Mouse (Mus musculus) thymus, postnatal 36 days (tissue): ENCODE measurements around the gene Gm17455.
A peak's percentile ranks its signal among the peaks of the same experiment; 100 is the strongest.

Source experiments
- DNase-seq, 2 experiments: peaks; one replicate each; pipeline ENCODE4 v3.0.0; 2022; ENCODE audit warnings: mixed read lengths in 2 of 2

The Gm17455 gene

GRCm38 (mm10) chr10:60399449-60399848 lies at the start of gene Gm17455:
TSS of gene Gm17455 (plus strand) at chr10:60399726.
- no peak for DNase-seq

- no peak for DNase-seq
Observed at GRCm38 (mm10) chr10:60350077-60350804, 49.3 kb upstream of the Gm17455 start.

DNA sequence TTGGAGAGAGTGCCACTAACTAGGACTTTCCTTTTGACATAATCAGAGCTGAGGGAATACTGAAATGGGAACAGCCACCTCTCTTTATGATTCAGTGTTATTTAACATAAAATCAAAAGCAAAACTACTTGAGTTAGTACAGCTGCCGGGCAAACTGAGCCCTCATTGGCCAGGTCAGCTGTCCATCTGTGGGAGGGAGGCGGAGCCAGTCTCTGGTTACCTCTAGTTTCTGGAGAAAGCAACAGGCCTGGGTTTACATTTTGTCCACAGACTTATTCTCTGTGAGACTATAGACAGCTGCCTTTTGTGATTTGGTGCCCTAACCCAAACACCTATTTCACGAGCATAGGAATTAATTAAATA lies 48.7 kb upstream of the Gm17455 start:
- peak; percentile 83 for DNase-seq

DNA sequence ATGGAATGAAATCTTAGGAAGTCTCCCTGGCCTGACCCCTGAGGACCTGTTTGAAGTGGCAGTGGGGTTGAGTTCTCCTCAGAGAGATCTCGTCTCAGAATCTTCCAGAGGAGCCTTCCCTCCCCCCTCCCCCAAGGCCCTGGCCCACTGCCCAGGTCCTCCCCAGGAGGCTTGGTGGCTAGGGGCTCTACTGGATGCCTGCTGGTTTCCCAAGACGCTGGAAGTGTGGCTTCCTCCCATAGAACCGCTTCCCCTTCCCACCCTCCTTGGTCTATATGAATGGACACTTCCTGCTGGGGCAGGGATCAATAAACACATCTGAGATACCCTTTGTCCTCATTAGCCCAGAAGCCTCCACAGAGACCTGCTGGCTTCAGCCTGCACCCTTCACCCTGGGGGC lies 48.3 kb upstream of the Gm17455 start:
- no peak for DNase-seq

GRCm38 (mm10) chr10:60351761-60352455 lies 47.6 kb upstream of the Gm17455 start:
- DNase-seq, result peak; percentile 31 to 50

GRCm38 (mm10) chr10:60353241-60354002 lies 46.1 kb upstream of the Gm17455 start:
- DNase-seq, result no peak

DNA sequence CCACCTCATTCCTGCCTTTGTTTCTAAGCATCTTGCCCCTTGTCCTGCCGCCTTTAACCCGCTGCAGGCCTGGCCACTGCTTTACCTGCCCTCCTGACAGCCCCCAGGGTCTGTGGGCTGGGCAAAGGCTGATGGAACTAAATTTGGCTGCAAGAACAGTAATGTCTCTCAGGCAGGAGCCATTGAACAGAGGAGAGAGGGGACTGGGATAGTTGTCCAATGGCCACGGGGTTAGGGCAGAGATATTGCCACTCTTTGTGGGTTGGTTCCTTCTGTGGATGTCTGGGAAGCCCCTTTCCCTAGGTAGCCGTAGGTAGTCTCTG lies 45.6 kb upstream of the Gm17455 start:
- no peak for DNase-seq

- DNase-seq, result no peak
Observed at GRCm38 (mm10) chr10:60354881-60355677, 44.4 kb upstream of the Gm17455 start.

- no peak for DNase-seq
Observed at GRCm38 (mm10) chr10:60357441-60357840, 42.1 kb upstream of the Gm17455 start.

DNA sequence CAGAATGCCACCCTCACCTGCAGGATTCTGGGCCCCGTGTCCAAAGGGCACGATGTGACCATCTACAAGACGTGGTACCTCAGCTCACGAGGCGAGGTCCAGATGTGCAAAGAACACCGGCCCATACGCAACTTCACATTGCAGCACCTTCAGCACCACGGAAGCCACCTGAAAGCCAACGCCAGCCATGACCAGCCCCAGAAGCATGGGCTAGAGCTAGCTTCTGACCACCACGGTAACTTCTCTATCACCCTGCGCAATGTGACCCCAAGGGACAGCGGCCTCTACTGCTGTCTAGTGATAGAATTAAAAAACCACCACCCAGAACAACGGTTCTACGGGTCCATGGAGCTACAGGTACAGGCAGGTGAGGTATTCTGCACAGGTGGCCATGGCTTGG lies 41.6 kb upstream of the Gm17455 start:
- no peak for DNase-seq

- no peak for DNase-seq
Observed at GRCm38 (mm10) chr10:60358776-60359175, 40.8 kb upstream of the Gm17455 start.

- DNase-seq, result no peak
Observed at GRCm38 (mm10) chr10:60361615-60362309, 37.8 kb upstream of the Gm17455 start.

DNA sequence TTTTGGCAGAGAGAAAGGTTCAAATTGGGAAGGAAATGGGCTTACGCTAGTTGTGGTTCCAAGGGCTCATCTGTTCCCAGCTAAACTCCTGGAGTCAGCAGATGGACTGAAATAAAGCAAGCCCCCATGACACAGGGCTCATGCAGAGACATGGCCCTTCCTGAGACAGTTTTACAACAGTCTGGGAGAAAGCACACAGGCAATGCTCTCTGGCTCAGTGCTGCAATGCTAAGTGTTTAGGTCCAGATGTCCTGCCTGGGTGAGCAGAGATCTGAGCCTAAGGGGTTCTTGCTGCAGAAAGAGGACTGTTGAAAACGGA lies 37.3 kb upstream of the Gm17455 start:
- no peak for DNase-seq

DNA sequence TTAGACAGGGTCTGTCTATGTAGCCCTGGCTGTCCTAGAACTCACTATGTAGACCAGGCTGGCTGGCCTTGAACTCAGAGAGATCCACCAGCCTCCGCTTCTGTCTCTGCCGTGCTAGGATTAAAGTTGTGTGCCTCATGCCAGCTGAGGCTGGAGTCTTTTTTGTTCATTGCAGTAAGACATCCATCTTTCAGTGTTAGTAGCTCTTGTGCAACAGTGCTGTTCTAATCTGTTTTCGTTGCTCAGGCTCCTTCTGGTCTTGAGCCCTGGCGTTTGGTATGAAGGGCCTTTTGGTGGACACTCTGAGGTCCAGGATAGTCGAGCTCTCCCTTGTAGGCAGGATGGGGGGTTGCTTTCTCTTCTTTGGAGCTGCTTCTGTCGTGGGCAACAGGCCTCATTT lies 36.1 kb upstream of the Gm17455 start:
- DNase-seq, result no peak

DNA sequence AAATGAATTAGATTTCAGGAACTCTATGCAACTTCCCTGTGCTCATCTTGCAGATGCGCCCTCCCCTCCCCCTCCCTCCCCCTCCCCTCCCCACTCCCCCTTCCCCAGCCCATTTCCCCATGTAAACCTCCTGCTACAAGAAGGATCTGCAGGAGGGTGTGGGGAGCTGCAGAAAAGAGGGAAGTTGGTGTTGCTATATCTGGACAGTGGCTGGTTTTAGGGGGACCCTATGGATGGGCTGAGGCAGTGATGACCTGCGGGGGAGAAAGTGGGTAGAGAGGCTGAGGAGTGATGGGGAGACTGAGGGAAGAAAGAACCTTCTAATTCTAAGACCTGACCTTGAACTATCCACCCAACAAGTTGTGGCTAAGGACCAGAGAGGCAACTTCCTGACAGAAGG lies 32.4 kb upstream of the Gm17455 start:
- DNase-seq, result no peak

- no peak for DNase-seq
Observed at GRCm38 (mm10) chr10:60367904-60368303, 31.6 kb upstream of the Gm17455 start.

GRCm38 (mm10) chr10:60369405-60369804 lies 30.1 kb upstream of the Gm17455 start:
- no peak for DNase-seq

DNA sequence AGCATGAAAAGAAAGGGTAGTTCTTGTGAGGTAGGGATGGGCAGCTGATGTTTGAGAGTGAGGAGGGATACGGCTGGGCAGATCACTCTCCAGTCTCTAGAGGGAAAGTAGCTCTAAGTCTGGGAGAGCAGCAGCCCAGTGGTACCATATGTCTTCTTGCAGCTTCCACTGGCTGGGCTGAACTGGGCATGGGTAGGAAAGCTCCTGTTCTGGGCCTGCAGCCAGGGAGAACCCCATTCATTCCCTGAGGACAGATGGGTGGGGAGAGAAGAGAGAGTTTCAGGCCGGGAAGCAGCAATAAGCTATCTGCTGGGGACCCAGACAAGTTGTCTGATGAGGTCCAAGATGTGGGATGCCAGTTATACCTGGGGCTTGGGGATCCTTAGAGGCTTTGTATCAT lies 29.4 kb upstream of the Gm17455 start:
- DNase-seq, result no peak

DNA sequence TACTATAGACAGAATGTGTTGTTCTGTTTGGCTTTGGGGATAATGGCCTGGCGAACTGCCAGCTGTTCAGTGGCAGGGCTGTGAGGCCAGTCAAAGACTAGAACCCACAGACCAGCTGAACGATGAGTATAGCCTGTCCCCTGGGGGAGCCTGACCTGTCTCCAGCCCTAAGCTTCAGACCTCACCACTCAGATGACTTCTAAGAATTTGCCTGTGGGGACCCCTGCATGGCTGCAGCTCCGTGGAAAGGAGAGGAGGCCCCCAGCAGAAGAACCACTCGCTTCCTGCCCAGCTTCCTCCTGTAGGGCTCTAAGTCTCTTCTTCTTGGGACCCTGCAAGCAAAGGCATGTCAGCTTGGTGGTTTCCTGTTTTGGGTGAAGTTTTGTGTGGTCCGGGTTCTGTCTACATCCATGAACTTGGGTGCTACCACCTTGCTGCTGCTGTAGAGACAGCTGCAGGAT lies 28.9 kb upstream of the Gm17455 start:
- peak; percentile 67 to 77 for DNase-seq

DNA sequence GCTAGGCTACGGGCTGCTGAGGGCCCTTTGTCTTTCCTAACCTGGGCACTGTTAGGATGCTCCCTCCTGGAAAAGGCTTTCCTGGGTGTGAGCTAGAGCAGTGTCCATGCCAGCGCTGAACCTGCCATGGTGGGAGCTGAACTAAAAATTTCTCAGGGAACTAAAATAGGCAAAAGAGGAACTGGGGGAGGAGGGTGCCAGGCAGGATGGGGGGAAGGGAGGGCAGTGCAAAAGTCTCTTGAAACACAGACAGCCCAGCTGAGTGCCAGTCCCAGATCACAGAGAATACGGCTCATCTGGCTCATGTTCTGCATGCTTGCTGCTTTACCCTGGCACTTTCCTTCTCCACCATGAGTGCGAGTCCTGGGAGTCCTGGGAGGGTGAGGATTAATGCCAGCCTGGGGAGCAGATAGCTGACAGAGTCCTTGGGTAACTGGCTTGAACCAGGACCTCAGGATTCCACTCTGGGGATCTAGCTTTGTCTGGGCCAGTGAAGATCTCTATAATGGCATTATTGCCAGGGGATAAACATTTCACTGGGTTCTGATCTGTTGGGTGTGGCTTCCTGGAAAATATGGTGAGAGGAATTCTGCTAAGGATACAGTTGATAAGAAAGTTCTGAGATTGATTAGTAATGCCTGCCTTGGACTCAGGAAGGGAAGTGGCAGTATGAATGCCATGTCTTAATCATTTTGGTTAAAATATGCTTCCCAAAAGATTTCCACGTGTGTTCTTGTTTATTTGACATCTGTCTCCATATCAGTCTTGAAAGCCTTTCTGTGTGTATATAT lies 27.7 kb upstream of the Gm17455 start:
- DNase-seq, result peak; percentile 69 to 72

DNA sequence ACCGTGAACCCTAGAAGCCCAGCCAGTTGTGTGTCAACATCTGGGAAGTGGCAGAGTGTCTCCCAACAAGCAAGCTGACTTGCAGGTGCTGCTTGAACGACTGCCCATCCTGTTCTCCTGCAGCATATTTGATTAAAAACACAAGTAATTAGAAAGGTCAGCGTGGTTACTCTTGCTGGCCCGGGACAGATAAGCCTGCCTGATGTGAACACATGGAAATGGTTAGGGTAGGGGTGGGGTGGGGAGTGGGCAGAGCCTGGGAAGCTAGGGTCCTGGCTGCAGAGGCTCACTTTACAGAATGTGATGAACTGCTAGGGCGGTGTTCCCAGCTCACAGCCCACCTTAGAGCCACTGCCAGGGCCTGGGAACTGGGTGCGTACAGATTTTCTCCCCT lies 26.0 kb upstream of the Gm17455 start:
- DNase-seq, result no peak
